Mouse (Mus musculus) forebrain, postnatal 0 days (tissue): ENCODE measurements around the gene Smarca1. TPM values are rescaled to one million over a fixed set of nuclear protein-coding genes. Genes with fewer than 3 reads are reported as not detected.

Experiments
- ATAC-seq: fragments of 200-750 bp; cut with Nextera tagmentation; 2 replicates; pipeline ENCODE4 v1.8.0; 2017; ENCODE audit warnings: mild to moderate bottlenecking, moderate library complexity
- DNase-seq: peaks from one replicate; pipeline ENCODE4 v3.0.0-alpha.2; 2015
- H3K27ac ChIP-seq: fragments of 300-500 bp; sonication (generic); 2 replicates; pipeline ENCODE4 v1.5.1; 2014; ENCODE audit warnings: low read depth, mild to moderate bottlenecking, antibody characterized with exemption, low read length, moderate library complexity, mixed read lengths
- H3K27me3 ChIP-seq: fragments of 300-500 bp; sonication (generic); 2 replicates; pipeline ENCODE4 v1.6.1; 2014; ENCODE audit warnings: mild to moderate bottlenecking, low read length, mixed read lengths; ENCODE audit not compliant: insufficient read depth
- H3K36me3 ChIP-seq: fragments of 300-500 bp; sonication (generic); 2 replicates; pipeline ENCODE4 v1.6.1; 2014; ENCODE audit warnings: mild to moderate bottlenecking, moderate library complexity; ENCODE audit not compliant: insufficient read depth
- H3K4me1 ChIP-seq: fragments of 300-500 bp; sonication (generic); 2 replicates; pipeline ENCODE4 v1.6.1; 2014; ENCODE audit warnings: antibody characterized with exemption; ENCODE audit not compliant: insufficient read depth
- H3K4me2 ChIP-seq: fragments of 300-500 bp; sonication (generic); 2 replicates; pipeline ENCODE4 v1.6.1; 2014; ENCODE audit warnings: low read depth, mild to moderate bottlenecking, moderate library complexity
- H3K4me3 ChIP-seq: fragments of 300-500 bp; sonication (generic); 2 replicates; pipeline ENCODE4 v1.5.1; 2014; ENCODE audit warnings: low read depth, low read length, mixed read lengths
- H3K9ac ChIP-seq: fragments of 300-500 bp; sonication (generic); 2 replicates; pipeline ENCODE4 v1.6.1; 2014; ENCODE audit warnings: mild to moderate bottlenecking
- H3K9me3 ChIP-seq: fragments of 300-500 bp; sonication (generic); 2 replicates; pipeline ENCODE4 v1.6.1; 2016; ENCODE audit warnings: low read length
- CTCF ChIP-seq: sonication (generic); IDR thresholded peaks from 2 replicates; pipeline ENCODE4 v1.5.1; 2016; ENCODE audit warnings: antibody characterized with exemption, control low read depth, low read depth
- WGBS: fragments of 180-500 bp; shearing (Covaris S2); extraction: QIAGEN DNeasy Blood & Tissue Kit; methylation state at CpG from one replicate; pipeline ENCODE4 v1.1.7; 2014; 5-methylcytosine and 5-hydroxymethylcytosine counted together
- polyA plus RNA-seq: library from polyadenylated mRNA; unstranded; fragments of >200 nt; fragmentation: Nextera tagmentation; extraction: Ambion mirVana; gene quantifications from 2 replicates; pipeline ENCODE4 v1.2.1, GENCODE M21; 2015
- total RNA-seq: library from RNA; depleted of rRNA; stranded (reverse); fragments of >200 nt; gene quantifications from 2 replicates; pipeline ENCODE4 v1.2.3, GENCODE M21; 2014; rRNA removed

Smarca1 gene
- total RNA-seq = 63.1 and 63.2 TPM in 2 replicates
- 22.8 and 28.6 TPM in 2 replicates for polyA plus RNA-seq

GRCm38 (mm10) chrX:47892431-47893024, at the start of gene Smarca1:
Smarca1 (minus strand) TSS chrX:47892974.
- Histone ChIP-seq H3K4me1 (no peaks in the 10 kb centered on the region), H3K9me3 (no peaks in the 10 kb centered on the region), H3K4me2 (peak within 1 kb of the TSS; percentile 56), H3K36me3 (no peaks in the 10 kb centered on the region), H3K4me3 (peak within 1 kb of the TSS; percentile 55), H3K27ac (peak within 1 kb of the TSS; percentile 85), H3K9ac (peak within 1 kb of the TSS; percentile 81), H3K27me3 (no peaks in the 10 kb centered on the region)
- peak; percentile 82 for ATAC-seq
- no peak for TF ChIP-seq CTCF
- peak; percentile 42 for DNase-seq
- WGBS = 29% methylated on average over 17 of the region's 17 CpGs

- Histone ChIP-seq H3K9ac (no peak overlapping the region), H3K9me3 (no peaks in the 10 kb centered on the region), H3K27ac (no peak overlapping the region), H3K4me2 (no peak overlapping the region), H3K27me3 (no peaks in the 10 kb centered on the region), H3K36me3 (peaks cover 10% of the 10 kb centered on the region; the same call in 1 of the 2 replicates), H3K4me3 (no peak overlapping the region), H3K4me1 (no peaks in the 10 kb centered on the region)
- 30% methylated on average over 2 of the region's 2 CpGs for WGBS
- no peak for ATAC-seq
- TF ChIP-seq CTCF = no peak
- peak; percentile 51 for DNase-seq
Observed at GRCm38 (mm10) chrX:47937740-47938139, 45.0 kb upstream of the Smarca1 start.

DNA sequence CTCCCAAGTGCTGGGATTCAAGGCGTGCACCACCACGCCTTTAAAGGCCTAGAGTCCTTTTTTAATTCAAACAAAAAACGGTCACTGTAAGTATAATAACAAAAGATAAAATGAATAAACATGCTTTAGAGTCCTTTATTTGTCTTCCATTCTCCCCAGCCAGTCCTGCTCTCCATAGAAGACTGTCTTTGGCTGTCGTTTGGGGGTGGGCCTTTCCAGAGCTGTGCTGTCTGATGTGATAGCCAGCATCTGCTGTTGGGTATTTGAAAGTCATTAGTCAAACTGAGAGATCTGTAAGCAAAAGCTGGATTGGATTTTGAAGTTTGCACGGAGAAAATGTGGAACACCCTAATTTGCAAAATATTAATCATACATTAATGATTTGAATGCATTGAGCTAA, 44.1 kb upstream of the Smarca1 start:
- DNase-seq = no peak
- no peak for TF ChIP-seq CTCF
- no peaks in the 10 kb centered on the region for H3K9me3 ChIP-seq
- ATAC-seq = no peak
- no peak overlapping the region for H3K4me3 ChIP-seq
- no peak overlapping the region for H3K27ac ChIP-seq
- H3K36me3 ChIP-seq = peaks cover 10% of the 10 kb centered on the region; the same call in 1 of the 2 replicates
- H3K27me3 ChIP-seq = no peaks in the 10 kb centered on the region
- no peaks in the 10 kb centered on the region for H3K4me1 ChIP-seq
- H3K9ac ChIP-seq = no peak overlapping the region
- WGBS = 47% methylated on average over 5 of the region's 5 CpGs
- H3K4me2 ChIP-seq = no peak overlapping the region

DNA sequence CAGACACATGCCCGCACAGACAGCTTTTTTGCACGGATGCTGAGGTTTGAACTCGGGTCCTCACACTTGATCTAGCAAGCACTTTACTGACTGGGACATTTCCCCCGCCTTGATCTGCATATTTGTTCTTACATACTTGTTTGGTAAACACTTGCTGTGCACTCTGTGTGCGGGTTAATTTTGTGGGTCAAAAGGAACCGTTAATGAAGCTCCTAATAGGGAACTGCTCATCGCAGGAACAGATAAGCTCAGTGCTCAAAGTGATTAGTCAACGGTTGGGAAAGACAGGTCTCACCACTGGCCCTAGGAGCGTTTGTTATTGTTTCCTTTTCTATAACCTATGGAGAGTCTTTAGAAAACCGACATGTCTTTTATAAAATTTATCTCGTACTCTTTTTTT, 41.6 kb upstream of the Smarca1 start:
- H3K27ac ChIP-seq = no peak overlapping the region
- no peak for DNase-seq
- ATAC-seq = no peak
- no peak overlapping the region for H3K9ac ChIP-seq
- TF ChIP-seq CTCF = no peak
- H3K4me1 ChIP-seq = no peaks in the 10 kb centered on the region
- H3K9me3 ChIP-seq = no peaks in the 10 kb centered on the region
- H3K27me3 ChIP-seq = no peaks in the 10 kb centered on the region
- WGBS = 82% methylated on average over 11 of the region's 11 CpGs
- no peak overlapping the region for H3K4me2 ChIP-seq
- no peak overlapping the region for H3K4me3 ChIP-seq
- peaks cover 10% of the 10 kb centered on the region; the same call in 1 of the 2 replicates for H3K36me3 ChIP-seq

DNA sequence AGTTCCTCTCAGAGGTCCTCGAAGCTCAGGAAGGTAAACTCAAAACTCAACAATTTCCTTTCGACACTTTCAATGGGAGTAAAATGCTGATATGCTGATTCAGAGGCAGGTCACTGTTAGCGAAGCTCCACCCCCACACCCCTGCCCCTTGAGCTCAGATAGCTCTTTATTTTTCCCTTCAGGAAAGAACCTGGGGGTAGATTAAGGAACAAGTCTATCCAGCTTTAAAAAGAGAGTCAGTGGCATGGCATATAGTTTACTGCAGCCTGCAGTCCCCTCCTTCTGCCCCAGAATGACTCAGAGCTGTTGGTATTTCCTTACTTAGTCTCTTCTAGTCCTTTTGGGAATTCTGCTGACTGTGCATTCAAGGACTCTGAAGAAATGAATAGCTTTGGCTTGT, 37.7 kb upstream of the Smarca1 start:
- ATAC-seq (no peak), DNase-seq (no peak)
- no peak overlapping the region for H3K9ac ChIP-seq
- H3K27ac ChIP-seq = no peak overlapping the region
- H3K4me3 ChIP-seq = no peak overlapping the region
- no peak for TF ChIP-seq CTCF
- WGBS = 78% methylated on average over 3 of the region's 3 CpGs
- no peaks in the 10 kb centered on the region for H3K4me1 ChIP-seq
- H3K27me3 ChIP-seq = no peaks in the 10 kb centered on the region
- no peaks in the 10 kb centered on the region for H3K36me3 ChIP-seq
- no peaks in the 10 kb centered on the region for H3K9me3 ChIP-seq
- no peak overlapping the region for H3K4me2 ChIP-seq

DNA sequence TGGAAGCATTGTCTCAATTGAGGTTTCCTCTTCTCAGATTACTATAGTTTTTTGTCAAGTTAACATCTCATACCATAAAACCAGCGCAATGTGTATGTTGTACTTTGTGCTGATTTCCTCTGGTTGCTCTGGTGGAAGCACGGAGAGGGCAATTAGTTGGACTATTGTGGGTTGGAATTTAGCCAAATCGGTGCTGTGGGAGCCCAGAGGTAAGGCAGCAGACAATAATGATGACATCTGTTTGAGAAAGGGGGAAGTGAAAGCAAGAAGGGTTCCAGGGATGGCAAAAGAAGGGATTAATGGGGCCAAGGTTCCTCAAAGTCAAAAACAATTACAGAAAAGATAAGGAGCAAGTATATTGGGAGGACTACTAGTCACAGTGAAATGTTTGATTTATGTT, 35.2 kb upstream of the Smarca1 start:
- no peaks in the 10 kb centered on the region for H3K9me3 ChIP-seq
- no peak for ATAC-seq
- H3K4me1 ChIP-seq = no peaks in the 10 kb centered on the region
- DNase-seq = no peak
- H3K9ac ChIP-seq = no peak overlapping the region
- H3K36me3 ChIP-seq = no peaks in the 10 kb centered on the region
- no peak overlapping the region for H3K27ac ChIP-seq
- WGBS = 60% methylated on average over 3 of the region's 3 CpGs
- no peaks in the 10 kb centered on the region for H3K27me3 ChIP-seq
- no peak overlapping the region for H3K4me3 ChIP-seq
- TF ChIP-seq CTCF = no peak
- no peak overlapping the region for H3K4me2 ChIP-seq

DNA sequence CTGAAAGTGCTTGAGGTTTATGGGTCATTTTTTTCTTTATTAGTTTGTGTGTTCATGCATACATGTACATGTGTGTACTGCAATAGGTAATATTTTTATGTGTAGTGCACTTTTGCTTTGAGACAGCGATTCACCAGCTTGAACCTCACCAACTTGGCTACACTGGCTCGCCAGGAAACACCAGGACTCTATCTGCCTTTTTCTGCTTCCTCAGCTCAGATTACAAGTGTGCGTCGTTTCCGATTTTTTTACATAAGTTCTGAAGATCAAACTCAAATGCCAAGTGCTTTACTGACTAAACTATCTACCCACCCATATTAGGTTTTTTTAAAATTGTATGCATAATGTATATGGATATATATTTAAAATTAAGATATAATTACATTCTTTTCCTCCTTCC, 27.8 kb upstream of the Smarca1 start:
- 89% methylated on average over 5 of the region's 5 CpGs for WGBS

More for the DNA sequence above, 27.8 kb upstream of the Smarca1 start:
- H3K27me3 ChIP-seq = no peaks in the 10 kb centered on the region
- no peak overlapping the region for H3K4me3 ChIP-seq
- no peaks in the 10 kb centered on the region for H3K36me3 ChIP-seq
- no peaks in the 10 kb centered on the region for H3K9me3 ChIP-seq
- H3K4me2 ChIP-seq = no peak overlapping the region
- TF ChIP-seq CTCF = no peak
- ATAC-seq (no peak), DNase-seq (no peak)
- H3K9ac ChIP-seq = no peak overlapping the region
- H3K27ac ChIP-seq = no peak overlapping the region
- no peaks in the 10 kb centered on the region for H3K4me1 ChIP-seq
